Mouse (Mus musculus) erythroblast, embryonic 14.5 days (primary cell): ENCODE measurements around the gene Bcl9l.

ENCODE experiments used
- GATA1 ChIP-seq: IDR thresholded peaks from 2 replicates; pipeline ENCODE4 v1.6.1; 2012; ENCODE audit warnings: low read length, inconsistent platforms, mixed read lengths
- TAL1 ChIP-seq: IDR thresholded peaks from 3 replicates; pipeline ENCODE4 v1.6.1; 2012; ENCODE audit warnings: low read length, inconsistent platforms, mixed read lengths

DNA sequence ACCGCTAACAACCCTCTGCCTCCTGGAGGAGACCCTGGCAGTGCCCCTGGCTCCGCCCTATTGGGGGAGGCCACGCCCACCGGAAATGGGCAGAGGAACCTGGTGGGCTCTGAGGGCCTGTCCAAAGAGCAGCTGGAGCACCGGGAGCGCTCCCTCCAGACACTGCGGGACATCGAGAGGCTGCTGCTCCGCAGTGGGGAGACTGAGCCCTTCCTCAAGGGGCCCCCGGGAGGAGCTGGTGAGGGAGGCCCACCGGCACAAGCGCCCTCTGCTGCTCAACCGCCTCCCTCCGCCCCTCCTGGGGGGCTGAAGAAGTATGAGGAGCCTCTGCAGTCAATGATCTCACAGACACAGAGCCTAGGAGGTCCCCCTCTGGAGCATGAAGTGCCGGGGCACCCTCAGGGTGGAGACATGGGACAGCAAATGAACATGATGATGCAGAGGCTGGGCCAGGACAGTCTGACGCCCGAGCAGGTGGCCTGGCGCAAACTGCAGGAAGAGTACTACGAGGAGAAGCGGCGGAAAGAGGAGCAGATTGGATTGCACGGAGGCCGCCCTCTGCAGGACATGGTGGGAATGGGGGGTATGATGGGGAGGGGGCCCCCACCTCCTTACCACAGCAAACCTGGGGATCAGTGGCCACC is 23.3 kb downstream of the Bcl9l start:
- TF ChIP-seq TAL1 (no peak), GATA1 (no peak)
